Mouse (Mus musculus): Measurements from ENCODE around the gene Camk1d. TPM values are rescaled to one million over a fixed set of nuclear protein-coding genes. Genes with fewer than 3 reads are reported as not detected.
A peak's percentile ranks its signal among the peaks of the same experiment; 100 is the strongest.
"Not testable (repeated sequence)": the region's sequence is repeated elsewhere in the genome, so short reads cannot be mapped to it uniquely, and the experiment has no call there.

Gene Camk1d
- total RNA-seq, 4 experiments from 2014 or later: 133 to 174 (median 152) TPM

DNA sequence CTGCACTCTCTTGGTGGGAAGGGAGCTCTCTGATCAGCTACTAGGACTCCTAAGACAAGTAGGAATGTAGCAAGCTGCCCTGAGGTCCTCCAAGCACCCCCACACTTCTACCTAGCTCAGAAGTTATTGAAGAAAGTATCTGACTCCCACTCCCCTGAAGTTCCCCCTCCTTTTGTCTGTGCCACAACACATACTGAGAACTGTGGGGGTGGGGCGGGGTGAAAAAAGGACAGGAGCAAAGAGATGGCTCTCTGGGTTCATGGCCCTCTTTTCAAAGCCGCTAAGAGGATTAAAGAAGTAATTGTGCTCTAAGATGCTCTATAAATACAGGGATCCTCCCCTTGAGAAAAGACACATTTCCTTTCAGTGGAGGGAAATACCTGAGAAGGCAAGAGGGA, 100.0 kb downstream of the Camk1d start:
- DNase-seq (ENCODE audit: low spot score in 2 of 2): no peak

DNA sequence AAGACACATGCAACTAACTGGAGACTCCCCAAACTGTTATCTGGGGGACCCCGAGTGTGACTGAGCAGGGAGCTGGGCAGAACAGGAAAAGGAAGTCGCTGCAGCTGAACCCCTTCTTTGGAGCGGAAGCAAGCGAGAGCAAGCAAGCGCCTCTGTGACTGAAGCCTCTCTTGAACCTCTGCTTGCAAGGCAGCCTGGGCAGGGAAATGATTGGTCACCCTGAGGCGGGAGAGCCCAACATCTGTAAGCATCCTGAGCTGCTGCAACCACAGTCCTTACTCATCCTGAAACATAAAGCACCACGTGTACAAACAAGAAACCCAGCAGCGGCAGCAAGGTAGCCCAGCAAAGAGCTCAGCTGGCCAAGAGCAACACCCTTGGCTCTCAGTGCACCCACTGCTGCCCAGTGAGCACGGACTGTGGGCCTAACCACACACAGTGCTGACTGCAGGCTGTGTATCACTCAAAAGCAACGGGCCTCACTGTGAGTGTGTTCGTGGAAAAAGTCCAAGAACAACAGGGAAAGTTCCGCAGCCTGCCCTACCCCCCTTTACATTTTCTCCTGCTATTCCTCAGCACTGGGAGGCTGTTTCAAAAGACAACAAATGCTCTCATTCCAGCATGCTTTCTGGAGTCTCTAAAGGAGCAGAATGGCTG, 100.5 kb downstream of the Camk1d start:
- DNase-seq (ENCODE audit: low spot score in 2 of 2): no peak

- DNase-seq (ENCODE audit: low spot score in 2 of 2): no peak
These were observed 102.7 kb downstream of the Camk1d start for GRCm38 (mm10) chr2:5611601-5612000.

DNA sequence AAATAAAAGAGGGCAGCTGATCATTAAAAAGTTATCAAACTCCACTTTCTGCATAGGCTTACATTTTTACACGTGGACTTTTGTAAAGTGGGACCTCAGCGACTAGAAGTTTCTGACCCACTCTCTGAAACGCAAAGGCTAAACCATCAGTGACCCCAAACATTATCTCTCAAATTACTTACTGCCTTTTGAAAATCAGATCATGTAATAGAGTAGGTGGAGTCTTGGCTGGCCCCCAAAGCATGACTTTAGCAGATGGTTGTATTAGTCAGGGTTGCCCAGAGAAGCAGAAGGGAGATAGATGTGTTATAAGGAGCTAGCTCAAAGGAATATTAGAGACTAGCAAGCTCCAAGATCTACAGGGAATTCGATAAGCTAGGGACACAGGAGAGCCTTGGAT, 103.8 kb downstream of the Camk1d start:
- DNase-seq (ENCODE audit: low spot score in 2 of 2): peak; percentile 61 to 73

- no peak for DNase-seq (ENCODE audit: low spot score in 2 of 2)
These were observed 106.1 kb downstream of the Camk1d start for GRCm38 (mm10) chr2:5607920-5608841.

DNA sequence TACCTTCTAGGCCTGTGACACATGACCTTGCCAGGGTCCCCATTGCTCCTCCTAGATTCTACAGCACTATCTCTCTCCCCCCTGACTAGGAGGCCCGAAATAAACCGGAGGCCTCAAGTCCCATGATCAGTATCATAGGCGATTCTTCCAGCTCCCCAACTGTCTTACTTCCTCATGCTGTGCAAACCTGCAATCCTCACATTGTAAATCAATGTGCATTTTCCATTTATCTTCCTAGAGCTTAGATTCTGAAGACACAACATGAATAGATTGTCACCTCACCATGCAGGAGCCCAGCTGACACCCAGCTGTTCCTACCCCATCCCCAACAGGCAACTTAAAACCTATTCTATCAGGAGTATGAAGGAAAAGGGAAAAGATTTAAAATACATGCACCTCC, 108.5 kb downstream of the Camk1d start:
- no peak for DNase-seq (ENCODE audit: low spot score in 2 of 2)

DNA sequence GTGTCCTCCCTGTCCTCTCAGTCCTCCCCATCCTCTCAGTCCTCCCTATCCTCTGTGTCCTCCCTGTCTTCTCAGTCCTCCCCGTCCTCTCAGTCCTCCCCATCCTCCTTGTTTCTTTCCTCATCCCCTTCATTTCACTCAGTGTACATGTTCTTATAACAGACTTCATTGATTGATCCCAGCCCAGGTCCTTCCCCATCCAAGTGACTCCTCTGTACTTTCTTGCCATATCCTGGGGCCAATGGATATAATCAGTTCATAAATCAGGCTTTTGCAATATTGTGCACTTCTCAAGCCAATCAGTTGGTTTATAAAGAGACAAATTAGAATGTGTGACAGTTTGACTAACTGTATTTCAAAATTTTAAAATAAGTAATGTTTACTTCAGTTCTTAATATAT, 112.3 kb downstream of the Camk1d start:
- DNase-seq (ENCODE audit: low spot score in 2 of 2): no peak

DNA sequence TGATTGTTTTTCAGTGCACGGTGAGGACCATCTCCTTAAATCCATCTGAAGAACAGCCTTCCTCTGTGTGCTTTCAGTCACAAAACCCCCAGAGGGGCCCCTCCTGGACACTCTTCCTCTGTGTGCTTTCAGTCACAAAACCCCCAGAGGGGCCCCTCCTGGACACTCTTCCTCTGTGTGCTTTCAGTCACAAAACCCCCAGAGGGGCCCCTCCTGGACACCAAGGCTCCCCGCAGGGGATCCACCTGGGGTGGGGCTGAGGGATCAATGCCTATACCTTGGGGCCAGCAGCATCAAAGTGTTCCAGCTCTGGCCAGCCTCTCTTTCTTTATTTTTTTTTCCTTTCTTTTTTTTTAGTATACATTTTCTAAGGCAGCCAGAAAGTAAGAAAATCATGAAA, 113.1 kb downstream of the Camk1d start:
- not testable (repeated sequence) for DNase-seq (ENCODE audit: low spot score in 2 of 2)

- no peak for DNase-seq (ENCODE audit: low spot score in 2 of 2)
These were observed 113.9 kb downstream of the Camk1d start for GRCm38 (mm10) chr2:5600183-5600962.

DNA sequence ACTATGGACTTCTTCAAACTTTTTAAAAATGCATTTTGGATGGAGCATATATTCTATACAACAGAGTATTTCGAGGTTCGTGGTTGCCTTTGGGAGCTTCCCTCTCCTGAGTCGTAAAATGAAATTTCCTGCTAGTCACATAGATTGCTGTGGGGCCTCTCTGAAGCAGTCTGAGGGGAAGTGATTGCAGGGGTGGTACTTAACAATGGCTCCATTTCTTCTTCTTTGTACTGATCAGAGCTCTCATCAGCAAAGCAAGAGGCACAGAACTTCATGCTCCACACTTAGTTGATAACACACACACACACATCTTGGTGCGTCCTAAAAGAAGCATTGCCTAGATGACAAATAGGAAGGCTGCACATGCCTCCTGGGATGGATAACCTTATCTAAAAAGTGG, 114.6 kb downstream of the Camk1d start:
- DNase-seq (ENCODE audit: low spot score in 2 of 2): no peak

DNA sequence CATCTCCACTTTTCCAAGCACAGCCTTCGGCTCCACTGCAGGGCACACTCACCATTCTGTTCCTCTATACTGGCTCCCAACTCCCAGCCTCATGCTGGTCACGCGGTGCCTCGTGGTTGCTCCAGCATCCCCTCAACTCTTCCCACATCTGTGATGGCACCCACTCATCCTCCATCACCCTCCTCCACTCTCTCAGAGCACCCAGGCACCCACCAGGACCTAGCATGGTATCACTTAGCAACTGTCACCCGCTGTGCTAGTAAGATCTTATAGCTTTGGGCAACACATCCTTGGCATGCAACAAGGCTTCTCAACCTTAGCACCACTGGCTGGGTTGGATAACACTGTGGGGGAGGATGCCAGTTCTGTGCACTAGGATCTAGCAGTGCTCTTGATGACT, 115.8 kb downstream of the Camk1d start:
- DNase-seq (ENCODE audit: low spot score in 2 of 2): no peak

DNA sequence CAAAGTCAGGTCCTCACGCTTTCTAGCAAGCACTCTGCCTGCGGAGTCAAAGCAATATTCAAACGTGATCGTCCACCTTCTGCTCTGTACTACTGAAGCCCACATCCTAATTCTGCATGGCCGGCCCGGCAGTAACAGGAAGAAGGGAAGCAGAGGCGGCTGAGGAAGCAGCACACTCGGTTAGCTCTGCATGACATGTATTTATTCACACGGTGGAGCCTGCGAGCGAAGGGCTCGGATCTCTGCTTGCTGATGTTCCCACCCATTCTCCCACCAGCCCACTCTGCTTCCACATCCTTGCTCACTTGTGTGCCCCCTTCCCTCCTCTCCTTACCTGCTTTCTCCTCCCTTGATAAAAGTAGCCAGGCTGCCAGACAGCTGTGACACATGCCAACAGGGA, 117.4 kb downstream of the Camk1d start:
- no peak for DNase-seq (ENCODE audit: low spot score in 2 of 2)

DNA sequence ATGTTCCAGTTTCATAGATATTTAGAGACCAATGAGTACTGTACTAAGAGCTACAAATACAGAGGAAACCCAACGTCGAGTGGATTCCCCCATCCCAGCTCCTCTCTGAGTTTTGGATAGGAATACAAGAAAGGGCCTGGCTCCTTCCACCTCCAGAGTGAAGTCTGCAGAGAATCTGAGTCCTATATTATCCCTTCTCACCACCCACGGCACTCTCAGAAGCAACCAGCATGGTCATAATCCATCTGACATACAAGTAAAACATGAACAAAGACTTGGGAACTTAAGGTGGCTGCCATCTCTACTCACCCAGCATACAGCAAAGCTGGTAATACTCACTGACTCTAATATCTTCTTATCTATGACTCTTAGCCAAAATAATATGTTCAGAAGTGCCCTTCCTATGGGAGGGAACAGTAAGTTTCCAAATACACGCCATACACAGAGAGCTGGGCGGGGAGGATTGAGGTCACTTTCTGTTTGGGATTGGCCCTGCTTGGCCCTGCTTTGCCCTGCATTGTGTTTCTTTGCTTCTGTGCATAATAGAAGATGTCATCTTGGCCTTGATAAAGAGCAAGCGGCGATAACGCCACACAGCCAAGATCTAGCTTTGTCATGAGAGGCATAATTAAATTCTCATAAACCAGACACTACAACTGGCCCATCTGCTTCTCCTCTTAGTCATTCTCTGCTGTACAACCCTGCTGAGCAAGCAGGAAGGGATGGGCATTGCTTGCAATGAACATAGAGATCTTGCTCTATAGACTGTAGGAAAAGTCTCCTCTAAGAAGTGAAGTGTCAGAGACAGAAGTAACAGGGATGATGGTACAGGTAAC, 118.7 kb downstream of the Camk1d start:
- DNase-seq (ENCODE audit: low spot score in 2 of 2): no peak

DNA sequence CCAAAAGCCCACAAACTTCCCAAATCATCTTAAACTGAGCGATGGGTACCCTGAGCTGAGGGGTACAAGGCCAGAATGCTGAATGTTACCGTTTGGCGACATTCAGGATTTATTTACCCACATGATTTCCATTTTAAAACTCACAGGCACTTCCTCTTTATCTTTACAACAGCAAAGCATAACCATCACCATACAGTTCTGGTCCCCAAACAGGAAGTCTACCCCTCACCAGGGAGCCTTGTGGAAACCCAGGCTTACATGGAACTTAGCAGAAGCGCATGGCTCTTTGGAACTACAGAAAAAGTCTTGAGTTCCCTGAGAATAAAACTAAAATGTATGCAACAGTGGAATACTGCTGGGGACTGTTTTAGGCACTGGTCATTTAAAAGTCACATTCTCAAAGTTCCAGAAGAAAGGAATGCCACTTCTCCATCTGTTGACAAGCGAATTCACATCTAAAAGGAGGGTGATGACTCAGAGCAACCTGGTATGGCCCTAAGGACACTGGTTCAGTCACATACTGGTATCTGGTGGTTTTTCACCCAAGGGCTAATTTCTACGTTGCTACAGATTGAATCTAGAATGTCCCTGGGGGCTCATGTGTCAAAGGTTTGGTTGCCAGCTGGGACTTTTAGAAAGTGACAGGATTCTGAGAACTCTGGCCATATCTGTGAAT, 121.7 kb downstream of the Camk1d start:
- DNase-seq (ENCODE audit: low spot score in 2 of 2): no peak

- no peak for DNase-seq (ENCODE audit: low spot score in 2 of 2)
These were observed 124.2 kb downstream of the Camk1d start for GRCm38 (mm10) chr2:5590074-5590473.

GRCm38 (mm10) chr2:5589163-5589562, 125.2 kb downstream of the Camk1d start:
- peak; percentile 47 to 65 for DNase-seq (ENCODE audit: low spot score in 2 of 2)

GRCm38 (mm10) chr2:5588329-5588982, 125.9 kb downstream of the Camk1d start:
- DNase-seq (ENCODE audit: low spot score in 2 of 2): no peak

- no peak for DNase-seq (ENCODE audit: low spot score in 2 of 2)
These were observed 129.8 kb downstream of the Camk1d start for GRCm38 (mm10) chr2:5584318-5585027.

- DNase-seq (ENCODE audit: low spot score in 2 of 2): no peak
These were observed 134.9 kb downstream of the Camk1d start for GRCm38 (mm10) chr2:5579391-5579790.

Data from layer of hippocampus, adult 8-10 months (tissue).